13 mouse cellular contexts compared by ENCODE assay signal in the genomic region with DNA sequence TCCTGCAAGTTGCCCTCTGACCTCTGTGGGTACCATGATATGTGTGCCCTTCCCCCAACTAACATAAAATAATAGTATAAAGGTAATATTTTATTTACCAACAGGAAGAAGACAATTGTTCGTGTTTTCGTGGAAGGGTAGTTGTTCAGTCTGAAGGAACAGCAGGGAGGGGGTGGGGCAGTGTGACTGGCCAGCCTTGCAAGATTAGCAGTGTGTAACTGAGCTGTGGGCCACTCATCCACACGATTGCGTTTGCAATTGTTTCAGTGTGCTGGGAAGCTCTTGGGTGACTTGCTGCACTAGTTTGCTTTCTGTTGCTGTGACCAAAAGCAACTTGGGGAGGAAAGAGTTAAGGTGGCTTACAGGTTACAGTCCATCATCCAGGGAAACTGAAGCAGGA.
"Had no signal": no experiment of that assay in that cellular context is flagged by ENCODE, and none has a peak within 500 bp of the region (broad histone marks: within the 10 kb centered on the region; RNA-seq: fewer than 3 reads in every experiment).

No protein-coding gene starts in this region.

- H3K27me3 ChIP-seq: limb, embryonic 13.5 days; midbrain, embryonic 12.5 days; neural tube, embryonic 13.5 days had no signal

- H3K9me3 ChIP-seq: limb, embryonic 13.5 days; midbrain, embryonic 12.5 days; neural tube, embryonic 13.5 days had no signal

- H3K27ac ChIP-seq: limb, embryonic 13.5 days; liver, embryonic 14.5 days; midbrain, embryonic 12.5 days; neural tube, embryonic 13.5 days had no signal

- DNase-seq: kidney, adult 18-20 months; left cerebral cortex, postnatal 4 days; lung, adult 18-20 months; retina, postnatal 1 day; right cerebral cortex, postnatal 4 days; spleen, adult 18-20 months; thymus, adult 18-20 months; thymus, postnatal 14 days had no signal

- H3K9ac ChIP-seq: limb, embryonic 13.5 days; liver, embryonic 14.5 days; midbrain, embryonic 12.5 days; neural tube, embryonic 13.5 days had no signal

- H3K4me3 ChIP-seq: limb, embryonic 13.5 days; midbrain, embryonic 12.5 days; neural tube, embryonic 13.5 days had no signal

- H3K4me2 ChIP-seq: limb, embryonic 13.5 days; midbrain, embryonic 12.5 days; neural tube, embryonic 13.5 days had no signal

- ATAC-seq: midbrain, embryonic 16.5 days had no signal

- H3K36me3 ChIP-seq: midbrain, embryonic 12.5 days; neural tube, embryonic 13.5 days had no signal
